32 mouse cellular contexts compared by ENCODE assay signal in the genomic region with DNA sequence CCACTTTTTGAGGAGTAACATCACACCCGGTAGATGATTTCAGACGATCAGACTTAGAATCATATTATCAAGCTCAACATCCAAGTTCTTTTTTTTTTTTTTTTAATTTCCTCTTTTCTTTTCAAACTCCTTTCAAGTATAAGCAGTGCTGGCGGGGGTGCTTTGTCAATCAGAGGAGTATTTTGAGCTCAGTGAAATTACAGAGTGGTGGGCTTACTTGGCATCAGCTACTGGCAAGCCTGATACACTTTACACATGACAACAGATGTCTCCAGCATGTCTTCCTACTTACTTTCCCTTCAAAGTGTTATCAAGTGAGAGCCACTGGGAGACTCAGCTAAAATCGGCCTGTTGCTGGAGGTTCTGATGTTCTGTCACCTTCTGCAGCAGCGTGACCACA. TPM values are rescaled to one million over a fixed set of nuclear protein-coding genes. Genes with fewer than 3 reads are reported as not detected.
DNase-seq lines count a peak whose midpoint lies in the region; ATAC-seq and TF ChIP-seq lines count a peak whose summit lies in the region.
"Had no signal": no experiment of that assay in that cellular context is flagged by ENCODE, and none has a peak within 500 bp of the region (broad histone marks: within the 10 kb centered on the region; RNA-seq: fewer than 3 reads in every experiment).

No protein-coding gene starts in this region.

- no peak overlapping the region for H3K9ac ChIP-seq in forebrain, embryonic 16.5 days (replicated peaks; ENCODE audit: low read depth, low read length)
- no peak overlapping the region for H3K9ac ChIP-seq in forebrain, embryonic 12.5 days
- no peak overlapping the region for H3K9ac ChIP-seq in heart, adult 2 months (ENCODE audit: low read depth, low read length)
- H3K9ac ChIP-seq: embryonic facial prominence, embryonic 13.5 days; heart, embryonic 13.5 days; hindbrain, embryonic 14.5 days had no signal

- no peak for TF ChIP-seq POLR2A in heart, adult 2 months (IDR thresholded peaks at IDR 0.05; ENCODE audit: insufficient read depth, low read depth, low read length)

- no peak for TF ChIP-seq EP300 in heart, adult 2 months (IDR thresholded peaks at IDR 0.05; ENCODE audit: insufficient read depth, low read depth, low read length)

- intact Hi-C loops in heart, adult 2 months (cut with DNase I) = no loop called here

- no peak overlapping the region for H3K27ac ChIP-seq in forebrain, embryonic 16.5 days (ENCODE audit: low read length)
- H3K27ac ChIP-seq in forebrain, embryonic 12.5 days = no peak overlapping the region
- H3K27ac ChIP-seq in heart, adult 2 months = peak overlapping the region; percentile 20; the same call in 1 of the 2 replicates
- H3K27ac ChIP-seq: embryonic facial prominence, embryonic 10.5 days; embryonic facial prominence, embryonic 13.5 days; heart, embryonic 10.5 days; heart, embryonic 13.5 days; hindbrain, embryonic 14.5 days; hindbrain, postnatal 0 days had no signal

- 60% methylated on average over 5 of the region's 5 CpGs for WGBS in forebrain, embryonic 16.5 days
- WGBS in forebrain, embryonic 12.5 days = 83% methylated on average over 5 of the region's 5 CpGs
- WGBS in heart, adult 2 months = 58% methylated on average over 5 of the region's 5 CpGs

- no peak overlapping the region for H3K4me3 ChIP-seq in forebrain, embryonic 16.5 days (replicated peaks; ENCODE audit: low read length)
- H3K4me3 ChIP-seq in forebrain, embryonic 12.5 days (replicated peaks) = no peak overlapping the region
- no peak overlapping the region for H3K4me3 ChIP-seq in heart, adult 2 months
- H3K4me3 ChIP-seq: embryonic facial prominence, embryonic 10.5 days; embryonic facial prominence, embryonic 13.5 days; erythroblast, embryonic 14.5 days; gastrocnemius, adult 2 months; heart, embryonic 10.5 days; heart, embryonic 13.5 days had no signal

- H3K79me2 ChIP-seq in heart, adult 2 months (replicated peaks; ENCODE audit: control insufficient read depth, insufficient read depth, low read length) = peaks cover 2% of the 10 kb centered on the region; the same call in 1 of the 2 replicates

- H3K9me3 ChIP-seq in forebrain, embryonic 16.5 days (ENCODE audit: control insufficient read depth, low read length) = no peaks in the 10 kb centered on the region
- no peaks in the 10 kb centered on the region for H3K9me3 ChIP-seq in forebrain, embryonic 12.5 days
- H3K9me3 ChIP-seq: embryonic facial prominence, embryonic 10.5 days; embryonic facial prominence, embryonic 13.5 days; heart, embryonic 10.5 days; heart, embryonic 13.5 days had no signal

- peak; percentile 72 for ATAC-seq in forebrain, embryonic 16.5 days
- no peak for ATAC-seq in forebrain, embryonic 12.5 days (ENCODE audit: low FRiP score)
- ATAC-seq: hindbrain, postnatal 0 days; inflammation-experienced regulatory T-cells, adult 6 months; intestine, embryonic 16.5 days; Patski had no signal

- no peaks in the 10 kb centered on the region for H3K27me3 ChIP-seq in forebrain, embryonic 16.5 days (replicated peaks; ENCODE audit: control insufficient read depth, insufficient read depth, low read length)
- no peaks in the 10 kb centered on the region for H3K27me3 ChIP-seq in forebrain, embryonic 12.5 days
- H3K27me3 ChIP-seq in heart, adult 2 months (ENCODE audit: control insufficient read depth, insufficient read depth, low read length) = no peaks in the 10 kb centered on the region
- H3K27me3 ChIP-seq: CH12.LX; embryonic facial prominence, embryonic 13.5 days; heart, embryonic 13.5 days; Patski had no signal

- no peak for DNase-seq in heart, adult 2 months
- DNase-seq in heart, adult 11 months = no peak
- DNase-seq in brain, adult 2 months (ENCODE audit: low read depth, low spot score) = peak; percentile 39
- no peak for DNase-seq in spleen, postnatal 36 days (ENCODE audit: low spot score in 2 of 2)
- DNase-seq: adrenal gland, postnatal 10 days; adrenal gland, postnatal 36 days; B cell, adult 2 months; cerebellum, adult 11-12 months; cerebellum, adult 8-10 months; cerebellum, postnatal 10 days; cerebellum, postnatal 36 days; embryo, embryonic 11 days; gastrocnemius, adult 2 months; gastrocnemius, postnatal 14 days; heart, adult 18-20 months; heart, postnatal 14 days; heart, postnatal 4 days; kidney, adult 18-20 months had no signal

- H3K4me1 ChIP-seq in forebrain, embryonic 16.5 days (replicated peaks; ENCODE audit: control insufficient read depth, insufficient read depth, low read length) = peaks cover 4% of the 10 kb centered on the region; the same call in 1 of the 2 replicates
- peaks cover 3% of the 10 kb centered on the region; the same call in 1 of the 2 replicates for H3K4me1 ChIP-seq in forebrain, embryonic 12.5 days
- peaks cover 14% of the 10 kb centered on the region for H3K4me1 ChIP-seq in heart, adult 2 months (ENCODE audit: control insufficient read depth, insufficient read depth, low read length)
- H3K4me1 ChIP-seq: embryonic facial prominence, embryonic 13.5 days had no signal

- H3K4me2 ChIP-seq in forebrain, embryonic 16.5 days (ENCODE audit: low read length) = no peak overlapping the region
- H3K4me2 ChIP-seq in forebrain, embryonic 12.5 days = no peak overlapping the region
- H3K4me2 ChIP-seq: embryonic facial prominence, embryonic 13.5 days; heart, embryonic 13.5 days; hindbrain, embryonic 14.5 days had no signal

- no peaks in the 10 kb centered on the region for H3K36me3 ChIP-seq in forebrain, embryonic 16.5 days (ENCODE audit: control insufficient read depth, insufficient read depth)
- no peaks in the 10 kb centered on the region for H3K36me3 ChIP-seq in forebrain, embryonic 12.5 days (replicated peaks)
- H3K36me3 ChIP-seq in heart, adult 2 months (ENCODE audit: control insufficient read depth, insufficient read depth, low read length) = peaks cover 14% of the 10 kb centered on the region
- H3K36me3 ChIP-seq: embryonic facial prominence, embryonic 10.5 days; embryonic facial prominence, embryonic 13.5 days; G1E; heart, embryonic 10.5 days; heart, embryonic 13.5 days had no signal

- TF ChIP-seq CTCF in heart, adult 2 months (IDR thresholded peaks at IDR 0.05) = no peak

RNA-seq across cellular contexts. Expression of a gene that starts 21.6 kb away (rescaled TPM):
- 13.6 and 13.7 TPM in 2 replicates for polyA plus RNA-seq in forebrain, embryonic 16.5 days (2015; fragmentation: Nextera tagmentation; extraction: Ambion mirVana)
- 11.8 and 14.6 TPM in 2 replicates for polyA plus RNA-seq in forebrain, embryonic 12.5 days (2016; fragmentation: Nextera tagmentation; extraction: Ambion mirVana)
- 1 to 10 TPM; 5.1 to 9.2 TPM for total RNA-seq in heart, adult 2 months (2021)
- polyA plus RNA-seq in heart, adult 2 months (2012; rRNA removed) = 7.9 and 17.3 TPM in 2 replicates
- total RNA-seq: CH12.LX had no signal
- polyA plus RNA-seq: erythroblast, embryonic 14.5 days; G1E; inflammation-experienced regulatory T-cells, adult 6 months had no signal
